Mouse (Mus musculus) stomach, embryonic 14.5 days (tissue): ENCODE measurements around the gene Gas7. TPM values are rescaled to one million over a fixed set of nuclear protein-coding genes. Genes with fewer than 3 reads are reported as not detected.
A peak's percentile ranks its signal among the peaks of the same experiment; 100 is the strongest.

ENCODE experiments used
- ATAC-seq: fragments of 200-750 bp; cut with Nextera tagmentation; 2 replicates; pipeline ENCODE4 v1.8.0; 2017; ENCODE audit warnings: low read depth, moderate TSS enrichment; ENCODE audit not compliant: insufficient number of reproducible peaks, insufficient read depth, low FRiP score
- H3K27ac ChIP-seq: fragments of 300-500 bp; sonication (generic); 2 replicates; pipeline ENCODE4 v1.5.1; 2014; ENCODE audit warnings: mild to moderate bottlenecking, low read length, moderate library complexity, mixed read lengths
- H3K27me3 ChIP-seq: fragments of 300-500 bp; sonication (generic); 2 replicates; pipeline ENCODE4 v1.6.1; 2014; ENCODE audit warnings: low read length, control low read depth, mixed read lengths; ENCODE audit not compliant: control insufficient read depth, insufficient read depth
- H3K36me3 ChIP-seq: fragments of 300-500 bp; sonication (generic); 2 replicates; pipeline ENCODE4 v1.6.1; 2014; ENCODE audit warnings: mild to moderate bottlenecking, control low read depth, low read length, moderate library complexity, mixed read lengths; ENCODE audit not compliant: control insufficient read depth, insufficient read depth
- H3K4me1 ChIP-seq: fragments of 300-500 bp; sonication (generic); 2 replicates; pipeline ENCODE4 v1.6.1; 2014; ENCODE audit warnings: low read length, control low read depth, mixed read lengths; ENCODE audit not compliant: control insufficient read depth, insufficient read depth
- H3K4me2 ChIP-seq: fragments of 300-500 bp; sonication (generic); replicated peaks from 2 replicates; pipeline ENCODE4 v1.6.1; 2014; ENCODE audit warnings: low read depth, low read length, control low read depth
- H3K4me3 ChIP-seq: fragments of 300-500 bp; sonication (generic); 2 replicates; pipeline ENCODE4 v1.5.1; 2014; ENCODE audit warnings: low read depth, low read length, control low read depth
- H3K9ac ChIP-seq: fragments of 300-500 bp; sonication (generic); replicated peaks from 2 replicates; pipeline ENCODE4 v1.6.1; 2014; ENCODE audit warnings: low read depth, mild to moderate bottlenecking, control low read depth, low read length, moderate library complexity, mixed read lengths
- H3K9me3 ChIP-seq: fragments of 300-500 bp; sonication (generic); 2 replicates; pipeline ENCODE4 v1.6.1; 2016; ENCODE audit warnings: low read depth, low read length, control low read depth; ENCODE audit not compliant: control insufficient read depth
- WGBS: fragments of 180-500 bp; shearing (Covaris S2); extraction: QIAGEN DNeasy Blood & Tissue Kit; methylation state at CpG from one replicate; pipeline ENCODE4 v1.1.7; 2014; 5-methylcytosine and 5-hydroxymethylcytosine counted together
- polyA plus RNA-seq: library from polyadenylated mRNA; unstranded; fragments of >200 nt; fragmentation: Nextera tagmentation; extraction: Ambion mirVana; gene quantifications from 2 replicates; pipeline ENCODE4 v1.2.1, GENCODE M21; 2014

The Gas7 gene
- polyA plus RNA-seq, 1 experiment from 2014 or later = 15.6 TPM

DNA sequence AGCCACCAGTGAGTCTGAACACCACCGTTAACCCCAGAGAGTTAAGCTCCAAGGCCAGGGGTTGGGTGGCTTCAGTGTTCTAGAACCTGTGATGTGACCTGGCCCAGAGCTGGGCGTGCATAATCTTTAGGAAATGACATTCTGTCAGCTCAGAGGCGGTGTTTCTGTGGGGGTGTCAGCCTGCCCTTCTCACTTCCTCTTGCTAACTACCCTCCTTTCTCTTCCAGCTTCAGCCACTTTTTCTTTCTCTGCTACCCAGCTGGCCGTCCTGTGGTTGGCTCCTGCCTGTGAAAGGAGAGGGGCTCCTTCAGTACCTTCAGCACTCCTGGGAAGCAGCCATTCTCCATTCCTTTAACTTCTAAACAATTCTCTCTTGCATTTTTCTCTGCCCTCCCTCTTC lies 24.3 kb downstream of the Gas7 start:
- Histone ChIP-seq H3K4me2 (no peak overlapping the region), H3K4me3 (no peak overlapping the region), H3K36me3 (no peaks in the 10 kb centered on the region), H3K27me3 (no peaks in the 10 kb centered on the region), H3K4me1 (no peaks in the 10 kb centered on the region), H3K27ac (no peak overlapping the region), H3K9me3 (no peaks in the 10 kb centered on the region), H3K9ac (no peak overlapping the region)
- WGBS = 59% methylated on average over 4 of the region's 4 CpGs
- no peak for ATAC-seq

DNA sequence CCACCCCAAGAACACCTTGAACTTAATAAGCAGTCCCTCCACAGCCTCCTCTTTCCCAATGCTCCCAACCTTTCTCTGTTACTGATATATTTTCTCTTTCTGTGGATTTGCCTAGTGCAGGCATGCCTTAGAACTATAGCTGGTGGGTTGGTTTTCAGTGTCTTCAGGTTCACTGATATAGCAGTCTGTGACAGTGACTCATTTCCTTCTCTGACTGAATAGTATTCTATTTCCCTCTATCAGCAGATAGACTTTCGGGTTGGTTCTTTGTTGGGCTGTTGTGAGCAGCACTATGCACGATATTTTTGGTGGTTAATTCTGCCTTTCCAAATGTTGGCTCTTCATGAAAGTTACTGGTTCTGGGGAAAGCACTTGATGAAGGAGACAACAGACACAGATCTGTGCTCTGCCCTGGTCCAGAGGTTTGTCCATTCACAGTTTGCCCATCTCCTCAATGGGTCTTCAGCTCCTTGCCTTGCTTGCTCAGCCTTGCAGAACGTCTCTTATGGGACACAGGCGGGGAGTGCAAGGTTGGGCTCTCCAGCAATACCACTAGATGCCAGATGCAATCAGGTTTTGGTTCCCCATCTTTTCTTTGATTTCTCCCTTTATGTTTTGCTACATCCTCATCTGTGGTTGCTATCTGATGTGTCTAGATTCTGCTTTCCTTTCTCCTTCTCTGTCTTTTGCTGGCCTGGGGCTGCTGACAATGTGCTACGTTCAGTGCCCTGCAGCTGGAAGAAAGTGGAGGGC lies 25.1 kb downstream of the Gas7 start:
- no peak for ATAC-seq
- WGBS = 82% methylated on average over 5 of the region's 5 CpGs
- H3K4me1 ChIP-seq = no peaks in the 10 kb centered on the region
- H3K36me3 ChIP-seq = no peaks in the 10 kb centered on the region
- no peaks in the 10 kb centered on the region for H3K9me3 ChIP-seq
- H3K4me3 ChIP-seq = no peak overlapping the region
- no peaks in the 10 kb centered on the region for H3K27me3 ChIP-seq
- H3K4me2 ChIP-seq = no peak overlapping the region
- H3K27ac ChIP-seq = no peak overlapping the region
- no peak overlapping the region for H3K9ac ChIP-seq

DNA sequence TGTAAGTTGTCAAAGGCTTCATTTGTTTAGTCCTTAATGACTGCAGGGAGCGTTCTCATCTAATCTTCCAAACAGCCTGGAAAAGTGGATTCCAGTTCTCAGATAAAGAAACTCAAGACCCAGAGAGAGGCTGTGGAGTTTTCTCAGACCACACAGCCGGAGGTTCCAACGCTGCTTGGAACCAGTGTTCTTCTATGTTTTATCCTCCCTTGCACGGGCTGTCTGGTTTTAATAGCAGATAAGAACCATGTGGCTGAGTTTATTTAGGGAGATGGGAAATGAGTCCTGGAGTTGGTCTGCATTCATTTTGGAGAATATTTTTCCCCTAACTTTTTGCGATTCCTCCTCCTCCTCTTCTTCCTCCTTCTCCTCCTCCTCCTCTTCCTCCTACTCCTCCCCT lies 26.5 kb downstream of the Gas7 start:
- Histone ChIP-seq H3K27ac (no peak overlapping the region), H3K4me2 (no peak overlapping the region)
- 37% methylated on average over 5 of the region's 5 CpGs for WGBS

DNA sequence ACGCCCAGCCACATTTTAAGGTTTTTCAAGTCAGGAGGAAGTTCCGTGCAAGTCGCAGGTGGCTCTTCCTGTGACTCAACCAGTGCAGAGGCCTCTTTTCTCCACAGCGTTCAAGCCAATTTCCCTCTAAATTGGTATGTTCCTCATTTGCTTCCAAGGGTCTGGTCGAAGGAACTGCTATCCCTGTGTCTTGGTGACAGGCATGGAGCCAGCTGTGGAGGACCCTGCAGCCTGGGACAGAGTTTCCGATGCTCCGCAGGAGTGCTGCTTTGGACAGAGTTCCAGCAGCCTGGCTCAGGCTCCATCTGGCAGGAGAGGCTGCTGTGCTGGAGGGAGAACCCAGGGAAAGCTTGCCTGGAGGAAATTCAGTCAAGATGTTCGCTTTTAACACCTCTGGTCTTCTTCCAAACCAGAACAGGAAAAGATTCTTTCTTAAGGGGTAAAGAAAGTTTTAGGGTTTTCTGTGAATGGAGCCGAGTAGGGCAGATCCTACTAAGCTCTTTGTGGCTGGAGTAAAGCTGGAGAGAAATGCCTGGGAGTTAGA lies 27.1 kb downstream of the Gas7 start:
- Histone ChIP-seq H3K27ac (peak overlapping the region; percentile 35; the same call in 1 of the 2 replicates), H3K9ac (no peak overlapping the region), H3K4me3 (no peak overlapping the region), H3K9me3 (no peaks in the 10 kb centered on the region), H3K4me2 (no peak overlapping the region), H3K36me3 (no peaks in the 10 kb centered on the region), H3K27me3 (no peaks in the 10 kb centered on the region), H3K4me1 (no peaks in the 10 kb centered on the region)
- no peak for ATAC-seq
- WGBS = 60% methylated on average over 9 of the region's 9 CpGs

More for the DNA sequence above, 26.5 kb downstream of the Gas7 start:
- no peak for ATAC-seq
- Histone ChIP-seq H3K9ac (no peak overlapping the region), H3K9me3 (no peaks in the 10 kb centered on the region), H3K27me3 (no peaks in the 10 kb centered on the region), H3K4me3 (no peak overlapping the region), H3K36me3 (no peaks in the 10 kb centered on the region), H3K4me1 (no peaks in the 10 kb centered on the region)

DNA sequence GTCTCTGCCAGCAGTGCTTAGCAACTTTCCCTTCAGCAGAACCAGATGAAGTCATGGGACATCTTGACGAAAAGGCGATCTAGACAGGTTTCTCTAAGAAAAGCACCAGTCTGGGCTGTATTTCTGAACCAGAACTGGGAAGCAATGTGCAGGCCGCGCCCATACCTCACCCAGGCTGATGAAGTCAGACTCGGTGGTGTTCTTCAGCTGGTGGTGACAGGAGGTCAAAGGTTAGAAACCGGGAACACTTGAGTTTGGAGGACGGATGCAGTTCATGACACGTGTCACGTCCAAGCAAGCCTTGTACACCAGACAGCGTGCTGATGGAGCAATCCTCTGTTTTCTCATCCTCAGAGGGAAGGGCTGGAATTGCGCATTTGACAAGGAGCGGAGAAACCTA lies 32.9 kb downstream of the Gas7 start:
- Histone ChIP-seq H3K9me3 (no peaks in the 10 kb centered on the region), H3K4me1 (no peaks in the 10 kb centered on the region), H3K4me3 (no peak overlapping the region), H3K27me3 (no peaks in the 10 kb centered on the region), H3K27ac (no peak overlapping the region), H3K36me3 (no peaks in the 10 kb centered on the region), H3K9ac (no peak overlapping the region), H3K4me2 (no peak overlapping the region)
- no peak for ATAC-seq
- WGBS = 80% methylated on average over 12 of the region's 12 CpGs

DNA sequence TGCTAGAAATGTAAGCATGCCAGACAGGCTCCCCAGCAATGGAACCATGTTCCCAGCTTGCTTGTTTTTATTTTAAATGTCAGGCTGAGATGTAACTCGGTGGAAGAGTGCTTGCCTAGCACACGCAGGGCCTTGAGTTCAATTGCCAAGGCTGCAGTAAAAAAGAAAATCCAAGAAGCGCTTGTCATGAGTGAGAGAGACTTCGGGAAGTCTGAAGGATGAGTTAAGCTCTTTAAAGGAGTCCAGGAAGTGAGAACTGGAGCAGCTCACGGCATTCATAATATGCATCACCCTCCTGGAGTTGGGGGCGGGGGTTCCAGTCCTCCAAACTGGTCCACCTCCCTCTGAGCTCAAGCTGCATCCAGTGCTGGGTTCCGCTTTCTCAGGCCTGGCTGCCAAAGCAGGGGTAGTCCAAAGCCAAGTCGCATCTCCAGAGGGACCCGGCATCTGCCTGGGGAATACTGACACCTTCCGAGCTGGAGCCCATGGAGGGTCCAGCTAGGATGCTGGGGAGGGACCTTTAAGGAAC lies 34.5 kb downstream of the Gas7 start:
- 68% methylated on average over 10 of the region's 10 CpGs for WGBS
- no peaks in the 10 kb centered on the region for H3K36me3 ChIP-seq
- no peak overlapping the region for H3K4me2 ChIP-seq
- H3K9me3 ChIP-seq = no peaks in the 10 kb centered on the region
- H3K27me3 ChIP-seq = no peaks in the 10 kb centered on the region
- no peak overlapping the region for H3K9ac ChIP-seq
- H3K4me3 ChIP-seq = no peak overlapping the region
- no peaks in the 10 kb centered on the region for H3K4me1 ChIP-seq
- no peak overlapping the region for H3K27ac ChIP-seq
- no peak for ATAC-seq

DNA sequence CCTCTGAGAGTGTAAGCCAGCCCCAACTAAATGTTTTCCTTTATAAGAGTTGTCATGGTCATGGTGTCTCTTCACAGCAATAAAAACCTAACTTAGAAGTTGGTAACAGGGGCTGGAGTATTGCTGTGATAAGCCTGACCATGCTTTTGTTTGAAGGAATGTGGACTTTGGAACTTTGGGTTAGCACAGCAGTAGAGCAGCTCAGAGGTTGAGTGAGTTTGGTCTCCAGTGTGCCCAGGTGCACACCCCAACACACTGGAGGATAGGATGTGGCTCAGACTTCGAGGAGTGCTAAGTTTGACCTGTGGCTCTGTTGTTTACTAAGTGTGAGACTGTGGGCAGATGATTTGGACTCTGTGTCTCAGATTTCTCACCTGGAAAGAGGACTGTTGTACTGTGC lies 41.6 kb downstream of the Gas7 start:
- ATAC-seq = no peak

DNA sequence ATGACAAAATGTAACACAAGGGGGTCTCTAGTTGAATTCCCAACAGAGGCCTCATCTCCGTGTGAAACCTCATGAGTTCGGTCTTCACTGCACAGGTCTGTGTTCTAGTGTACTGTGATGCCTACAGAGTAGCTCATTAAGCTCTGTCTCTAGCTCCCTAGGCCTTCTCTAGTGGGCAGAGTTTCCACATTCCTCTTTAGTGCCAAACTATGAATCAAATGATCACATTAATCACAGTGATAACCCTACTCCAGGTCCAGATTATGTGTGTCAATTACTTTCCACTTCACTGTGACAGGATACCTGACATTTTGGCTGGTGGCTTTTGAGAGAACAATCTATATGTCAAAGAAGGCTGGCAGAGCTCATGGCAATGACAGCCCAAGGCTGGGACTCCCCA lies 44.9 kb downstream of the Gas7 start:
- no peaks in the 10 kb centered on the region for H3K36me3 ChIP-seq
- 92% methylated on average over 2 of the region's 2 CpGs for WGBS
- no peaks in the 10 kb centered on the region for H3K27me3 ChIP-seq
- H3K4me3 ChIP-seq = no peak overlapping the region
- no peaks in the 10 kb centered on the region for H3K4me1 ChIP-seq
- no peak for ATAC-seq
- H3K9ac ChIP-seq = no peak overlapping the region
- H3K9me3 ChIP-seq = no peaks in the 10 kb centered on the region
- H3K4me2 ChIP-seq = no peak overlapping the region
- no peak overlapping the region for H3K27ac ChIP-seq

More for the DNA sequence above, 41.6 kb downstream of the Gas7 start:
- Histone ChIP-seq H3K9me3 (no peaks in the 10 kb centered on the region), H3K27me3 (no peaks in the 10 kb centered on the region), H3K36me3 (no peaks in the 10 kb centered on the region), H3K9ac (no peak overlapping the region), H3K27ac (no peak overlapping the region), H3K4me1 (no peaks in the 10 kb centered on the region), H3K4me3 (no peak overlapping the region), H3K4me2 (no peak overlapping the region)
- WGBS = 47% methylated on average over 1 of the region's 1 CpGs
